Mouse (Mus musculus): Measurements from ENCODE around the gene Ulk4. TPM values are rescaled to one million over a fixed set of nuclear protein-coding genes. Genes with fewer than 3 reads are reported as not detected.
"Not testable (repeated sequence)": the region's sequence is repeated elsewhere in the genome, so short reads cannot be mapped to it uniquely, and the experiment has no call there.

The Ulk4 gene
- polyA plus RNA-seq, 1 experiment, result 7.4 TPM

DNA sequence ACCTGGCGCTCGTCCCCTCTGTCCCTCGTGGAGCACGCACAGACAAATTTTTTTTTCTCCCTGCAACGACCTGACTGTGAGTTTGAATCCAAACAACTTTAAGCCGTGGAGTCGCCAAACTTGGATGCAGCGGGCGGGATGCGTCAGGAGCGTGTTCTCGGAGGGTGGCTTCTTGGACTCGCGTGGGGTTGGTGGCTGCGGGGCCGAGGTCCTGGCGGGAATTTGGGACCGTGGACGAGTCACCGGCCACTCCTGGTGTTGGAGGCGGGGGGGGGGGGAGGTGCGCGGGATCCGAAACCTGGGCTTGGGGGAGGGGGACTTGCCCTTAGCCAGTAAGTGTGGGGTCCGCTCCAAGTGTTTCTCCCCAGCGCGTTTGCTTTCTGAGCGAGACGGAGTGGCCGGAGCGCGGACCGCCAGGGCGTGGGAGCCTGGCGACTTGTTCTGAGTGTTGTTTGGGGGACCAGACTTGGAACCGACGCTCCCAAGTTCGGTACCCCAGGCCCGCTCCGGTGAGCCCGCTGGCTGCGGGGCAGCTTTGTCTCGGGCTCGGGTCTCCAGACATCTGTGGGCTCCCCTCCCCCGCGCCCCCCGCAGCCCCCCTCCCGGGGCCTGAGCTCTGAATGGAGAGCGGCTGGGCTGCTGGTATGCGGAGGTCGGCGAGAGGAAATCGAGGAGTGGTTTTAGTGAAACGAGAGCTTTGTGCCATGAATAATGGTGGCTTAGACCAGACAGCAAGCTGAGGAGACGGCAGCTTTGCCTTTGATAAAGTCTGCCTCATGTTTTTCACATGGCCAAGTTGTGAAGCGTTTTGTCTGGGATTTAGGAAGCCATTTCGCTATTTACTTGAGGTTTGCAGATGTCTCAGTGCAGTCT is 342.9 kb downstream of the Ulk4 start:
- no peak for DNase-seq (ENCODE audit: low read depth)

DNA sequence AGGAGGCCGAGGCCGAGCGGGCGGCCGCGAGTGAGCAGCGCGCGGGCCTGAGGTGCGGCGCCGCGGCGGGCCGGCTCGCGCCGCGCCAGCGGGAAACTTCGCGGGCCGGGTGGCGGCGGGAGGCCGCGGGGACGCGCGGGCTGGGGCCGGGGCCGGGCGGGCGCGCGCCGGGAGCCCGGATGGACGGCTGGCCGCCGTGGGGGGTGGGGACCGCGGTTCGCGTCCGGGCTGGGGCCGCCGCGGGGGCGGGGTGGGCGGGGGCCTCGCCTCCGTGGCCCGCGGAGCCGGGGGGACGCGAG is 343.5 kb downstream of the Ulk4 start:
- no peak for DNase-seq (ENCODE audit: low read depth)

DNA sequence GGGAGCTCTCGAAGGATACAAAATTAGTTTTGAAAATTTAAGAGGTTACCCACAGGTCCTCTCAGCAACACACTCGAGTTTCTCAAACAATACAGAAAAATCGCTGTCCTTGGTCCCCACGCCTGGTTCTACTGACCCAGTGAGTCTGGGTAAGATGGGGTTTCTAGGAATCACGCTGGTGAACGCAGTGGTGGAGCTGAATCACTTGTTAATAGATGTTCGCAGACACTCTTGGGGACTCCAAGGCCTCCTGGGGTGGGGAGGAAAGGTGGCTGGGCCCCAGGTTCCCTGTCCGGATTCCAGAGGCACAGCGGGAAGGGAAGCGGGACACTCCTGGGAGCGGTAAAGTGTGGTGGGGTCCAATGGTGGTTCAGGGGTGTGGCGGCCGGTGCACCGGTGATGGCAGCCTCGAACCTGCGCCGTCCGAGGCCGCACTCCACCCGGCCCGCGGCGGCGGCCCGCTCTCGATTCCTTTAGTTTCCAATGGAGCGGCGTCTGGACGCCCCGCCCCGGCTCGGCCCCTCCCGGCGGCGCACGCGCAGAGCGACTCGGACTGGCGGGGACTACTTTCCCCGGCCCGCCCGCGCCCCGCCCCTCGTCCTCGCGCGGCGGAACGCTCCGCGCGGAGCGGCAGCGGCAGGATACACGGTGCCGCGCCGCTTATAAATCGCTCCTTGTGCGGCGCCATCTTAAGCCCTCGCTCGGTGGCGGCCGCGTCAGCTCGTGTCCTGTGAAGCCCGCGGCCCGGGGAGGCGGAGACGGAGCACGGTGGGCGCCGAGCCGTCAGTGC is 344.0 kb downstream of the Ulk4 start:
- no peak for DNase-seq (ENCODE audit: low read depth)

DNA sequence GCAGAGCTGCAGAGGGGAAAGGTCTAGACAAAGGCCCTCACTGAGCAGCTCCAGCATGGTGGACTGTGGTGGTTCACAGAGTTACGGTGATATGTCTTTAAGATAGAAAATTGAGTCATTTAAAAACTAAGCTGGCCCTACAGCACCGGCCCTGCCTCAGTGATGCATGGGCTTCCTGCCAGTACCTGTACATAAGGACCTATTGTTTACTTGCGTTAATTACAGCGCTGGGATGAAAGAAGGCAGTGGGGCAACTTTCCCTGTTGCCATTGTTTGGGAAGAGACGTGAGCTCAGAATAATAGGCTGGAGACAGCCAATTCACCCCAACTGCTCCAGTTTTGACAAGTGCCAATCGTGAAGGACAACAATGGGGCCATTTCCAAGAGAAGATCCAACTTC is 344.6 kb downstream of the Ulk4 start:
- no peak for DNase-seq (ENCODE audit: low read depth)

DNA sequence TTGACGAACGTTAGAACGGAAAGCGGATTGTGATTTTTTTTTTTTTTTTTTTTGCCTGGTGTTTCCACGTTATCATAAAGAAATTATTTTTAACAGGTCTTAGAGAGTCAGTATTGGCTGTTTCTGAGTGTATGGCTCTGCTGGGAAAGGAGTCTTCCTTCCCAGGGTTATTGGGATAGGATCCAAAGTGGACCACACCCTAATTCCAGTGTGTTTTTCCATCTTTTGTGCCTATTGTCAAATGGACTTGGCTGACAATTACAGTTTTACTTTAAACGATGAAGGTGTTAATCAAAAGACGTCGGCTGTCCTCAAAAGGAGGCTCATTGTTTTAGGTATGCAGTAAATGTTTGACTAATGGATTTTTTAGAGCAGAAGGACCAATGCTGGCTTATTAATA is 346.2 kb downstream of the Ulk4 start:
- DNase-seq (ENCODE audit: low read depth), result no peak

DNA sequence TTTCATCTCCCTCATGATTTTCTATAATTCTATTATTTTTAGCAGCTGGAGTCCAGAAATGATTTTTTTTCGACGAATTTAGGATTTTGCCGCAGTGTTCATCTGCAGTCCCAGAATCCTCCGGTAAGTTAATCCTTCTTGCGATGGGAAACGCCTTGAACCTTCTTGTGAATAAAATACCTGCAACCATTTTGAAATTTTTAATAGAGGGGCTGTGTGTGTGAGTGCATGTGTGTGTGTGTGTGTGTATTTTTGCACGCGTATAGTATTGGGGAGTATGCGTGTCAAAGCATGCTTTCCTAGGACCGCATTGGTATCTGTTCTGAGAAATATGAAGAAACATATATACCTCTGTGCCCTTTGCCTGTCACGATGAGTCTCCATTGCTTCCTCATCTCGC is 347.0 kb downstream of the Ulk4 start:
- no peak for DNase-seq (ENCODE audit: low read depth)

DNA sequence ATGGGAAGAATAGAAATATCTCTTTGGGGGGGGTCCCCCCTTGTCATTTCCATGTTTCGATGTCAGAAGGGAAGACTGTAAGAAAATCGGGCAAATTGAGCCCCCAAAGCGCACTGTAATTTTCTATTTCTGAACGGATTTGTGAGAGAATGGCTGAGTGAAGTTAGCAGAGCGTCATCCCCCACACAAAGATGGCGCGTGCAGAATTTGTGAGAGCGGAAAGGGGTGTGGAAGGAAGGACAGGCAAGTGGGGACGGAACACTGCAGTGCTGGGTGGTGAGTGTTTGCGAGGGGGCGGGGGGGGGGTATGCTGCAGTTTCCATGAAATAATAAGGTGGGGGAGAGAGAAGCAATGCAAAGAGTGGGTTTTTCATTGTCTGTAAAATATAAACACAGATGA is 347.9 kb downstream of the Ulk4 start, which contains the start of gene Ctnnb1:
Gene Ctnnb1, plus strand, starts transcription at position 136 of the 400 bp plus-strand sequence.
- DNase-seq (ENCODE audit: low read depth), result no peak

DNA sequence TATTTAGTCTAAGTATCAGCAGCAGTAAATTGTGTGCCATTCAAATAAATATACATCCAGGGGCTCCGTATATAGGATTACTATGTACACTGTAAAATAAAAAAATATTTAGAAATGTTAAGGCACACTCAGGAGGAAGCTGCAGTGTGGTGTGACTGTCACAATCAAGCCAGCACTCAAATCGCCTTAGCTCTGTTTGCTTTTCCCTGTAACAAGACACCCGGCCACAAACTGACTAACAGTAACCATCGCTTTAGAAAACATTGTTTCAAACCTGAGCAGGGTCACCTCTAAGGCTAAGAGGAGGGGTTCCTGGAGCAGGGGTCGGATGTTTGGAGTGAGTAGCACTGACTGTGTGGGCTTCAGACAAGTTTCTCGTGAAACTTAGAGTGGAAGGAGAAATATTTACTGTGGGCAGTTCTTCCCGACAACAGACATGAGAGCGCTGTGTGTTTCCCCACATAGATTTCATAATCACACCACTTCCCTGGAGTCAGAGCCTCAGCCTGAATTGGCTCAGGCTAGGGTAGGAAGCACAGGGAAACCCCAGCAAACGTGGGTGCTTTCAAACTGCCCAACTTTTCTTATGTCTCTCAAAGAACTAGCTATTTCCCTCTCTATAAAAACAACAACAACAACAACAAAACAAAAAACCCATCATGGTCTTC is 349.9 kb downstream of the Ulk4 start:
- DNase-seq (ENCODE audit: low read depth), result no peak

DNA sequence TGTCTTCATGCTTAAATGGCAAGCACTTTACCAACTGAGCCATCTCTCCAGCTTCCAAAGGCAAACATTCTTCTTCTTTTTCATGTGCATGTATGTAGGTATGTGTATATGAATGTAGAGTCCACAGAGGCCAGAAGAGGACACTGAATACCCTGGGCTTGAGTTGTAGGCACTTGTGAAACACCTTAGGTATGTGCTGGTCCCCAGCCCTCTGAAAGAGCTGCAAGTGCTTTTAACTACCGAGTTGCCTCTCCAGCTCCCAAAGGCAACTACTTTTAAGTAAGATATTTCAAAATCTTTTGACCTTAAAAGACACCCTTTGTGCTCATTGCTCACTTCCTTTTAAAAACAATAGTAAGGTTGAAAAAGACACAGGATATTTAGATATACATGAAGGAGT is 350.9 kb downstream of the Ulk4 start:
- no peak for DNase-seq (ENCODE audit: low read depth)

DNA sequence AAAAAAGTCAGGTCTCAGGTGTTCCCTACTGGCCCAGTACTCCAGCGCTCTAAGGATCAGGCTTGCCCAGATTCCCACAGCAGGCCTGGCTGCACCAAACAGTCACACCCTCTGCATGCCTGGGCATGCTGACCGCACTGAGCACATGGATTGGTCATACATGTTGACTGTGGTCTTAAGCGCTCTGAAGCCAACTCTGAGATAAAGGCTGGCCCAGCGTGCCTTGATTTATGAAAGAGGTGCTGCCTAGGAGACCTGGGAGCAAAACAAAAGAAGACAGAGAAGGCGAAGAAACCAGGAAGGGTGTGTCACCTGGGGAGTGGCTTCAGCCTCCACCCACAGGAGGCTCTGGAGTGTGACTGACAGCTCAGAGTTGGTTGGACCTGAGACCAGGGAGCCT is 357.9 kb downstream of the Ulk4 start:
- DNase-seq (ENCODE audit: low read depth), result no peak

DNA sequence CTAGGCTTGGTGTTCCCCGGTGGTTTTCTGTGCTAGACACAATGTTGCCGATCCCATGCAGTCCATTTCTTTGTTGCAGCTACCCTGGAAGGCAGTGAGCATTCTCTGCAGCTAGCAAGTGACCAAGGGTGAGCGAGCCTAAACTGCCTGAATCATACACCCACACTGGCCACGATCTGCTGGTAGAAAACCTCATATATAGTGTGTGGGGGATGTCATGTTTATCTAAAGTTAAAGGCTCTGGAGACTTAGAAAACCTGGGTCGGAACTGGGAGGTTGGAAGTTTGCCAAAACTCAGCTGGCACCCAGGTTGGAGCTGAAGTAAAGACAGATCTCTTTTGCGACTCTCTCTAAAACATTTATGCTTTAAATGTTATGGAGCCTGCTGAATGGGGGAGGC is 358.4 kb downstream of the Ulk4 start:
- DNase-seq (ENCODE audit: low read depth), result no peak

DNA sequence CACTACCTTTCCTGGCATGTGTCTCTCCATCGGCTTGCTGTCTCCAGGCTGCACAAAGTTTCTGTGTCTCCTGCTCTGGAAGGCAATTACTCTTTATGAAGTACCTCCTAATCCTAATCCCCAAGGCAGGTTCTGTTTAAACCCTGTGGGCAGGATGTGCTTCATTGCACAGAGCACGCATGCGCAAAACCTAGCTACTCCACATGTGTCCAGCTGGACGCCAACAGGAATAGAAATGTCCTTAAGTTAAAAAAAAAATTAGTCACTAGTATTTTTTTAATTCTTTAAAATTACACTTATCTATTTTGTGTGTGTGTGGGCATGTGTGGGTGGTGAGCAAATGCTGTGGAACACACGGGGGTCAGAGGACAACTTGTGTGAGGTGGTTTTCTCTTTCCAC is 358.8 kb downstream of the Ulk4 start:
- DNase-seq (ENCODE audit: low read depth), result no peak

DNA sequence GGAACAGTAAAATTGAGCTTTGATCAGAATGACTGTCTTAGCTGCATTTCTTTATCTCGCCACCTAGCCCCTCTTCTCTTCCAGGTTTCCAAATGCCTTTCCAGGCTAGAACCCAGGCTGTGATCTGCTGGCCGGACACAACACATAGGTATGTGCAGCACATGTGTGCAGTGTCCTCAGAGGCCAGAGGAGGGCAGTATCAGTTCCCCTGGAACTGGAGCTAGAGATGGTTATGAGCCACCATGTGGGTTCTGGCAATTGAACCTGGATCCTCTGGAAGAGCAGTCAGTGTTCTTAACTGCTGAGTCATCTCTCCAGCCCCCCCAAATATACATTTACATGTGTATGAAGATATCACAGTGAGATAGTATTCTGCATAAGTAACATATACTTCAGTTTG is 359.4 kb downstream of the Ulk4 start:
- DNase-seq (ENCODE audit: low read depth), result not testable (repeated sequence)

DNA sequence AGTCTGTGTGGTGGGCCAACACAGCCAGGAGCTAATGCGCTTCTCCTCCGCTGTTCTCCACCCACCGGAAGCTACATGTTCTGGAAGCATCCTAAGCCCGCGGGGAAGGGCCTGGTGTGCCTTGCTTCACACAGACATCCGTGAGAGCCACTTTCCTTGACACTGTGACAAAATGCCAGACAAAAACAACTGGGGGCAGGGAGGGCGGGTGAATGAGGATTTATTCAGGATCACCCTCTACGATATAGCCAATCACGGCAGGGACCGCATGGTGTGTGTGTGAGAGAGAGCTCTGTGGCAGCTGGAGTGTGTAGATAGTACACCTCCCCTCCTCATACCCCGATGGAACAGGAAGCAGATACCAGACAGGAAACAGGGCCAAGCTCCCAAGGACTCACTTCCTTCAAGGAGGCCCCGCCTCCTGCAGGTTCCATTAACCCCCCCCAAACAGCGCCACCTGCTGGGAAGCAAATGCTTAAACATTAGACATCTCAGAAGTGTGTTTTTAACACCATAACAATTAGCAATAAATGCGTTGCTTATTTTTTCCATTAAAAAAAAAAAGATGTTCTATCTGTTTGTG is 362.0 kb downstream of the Ulk4 start:
- DNase-seq (ENCODE audit: low read depth), result no peak

DNA sequence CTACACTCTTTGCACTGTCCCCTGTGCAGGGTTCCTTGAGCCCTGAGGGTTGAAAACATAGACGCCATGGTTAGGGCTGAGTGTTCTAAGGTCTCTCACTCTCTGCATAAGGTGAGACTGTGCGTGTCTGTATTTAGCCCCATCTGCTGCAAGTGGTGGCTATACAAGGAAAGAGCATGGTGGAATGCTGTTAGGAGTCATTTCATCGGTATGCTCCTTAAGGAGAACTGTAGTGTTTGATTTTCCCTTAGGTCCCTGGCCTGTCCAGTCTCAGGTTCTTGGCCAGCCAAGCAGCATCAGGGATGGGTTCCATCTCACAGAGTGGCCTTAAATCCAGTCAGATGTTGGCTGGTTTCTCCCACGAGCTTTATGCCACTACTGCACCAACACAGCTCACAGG is 362.6 kb downstream of the Ulk4 start:
- DNase-seq (ENCODE audit: low read depth), result no peak

DNA sequence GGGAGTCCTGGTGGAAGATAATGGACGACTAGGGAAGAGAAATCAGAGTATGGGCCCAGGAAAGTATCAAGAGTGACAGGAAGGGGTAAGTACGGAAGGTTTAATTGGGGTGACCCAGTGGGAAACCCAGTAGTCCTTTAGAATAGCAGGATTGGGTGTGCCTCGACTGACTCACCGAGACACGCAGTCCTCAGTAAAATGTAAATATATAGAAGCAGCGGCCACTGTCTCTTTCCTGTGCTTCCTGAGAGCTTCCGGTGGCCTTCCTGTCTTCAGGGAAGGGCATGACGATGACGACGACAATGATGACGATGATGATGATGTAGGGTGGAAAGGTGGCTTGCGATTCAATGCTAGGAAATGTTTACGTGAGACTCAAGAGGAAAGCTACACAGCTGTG is 363.8 kb downstream of the Ulk4 start:
- no peak for DNase-seq (ENCODE audit: low read depth)

DNA sequence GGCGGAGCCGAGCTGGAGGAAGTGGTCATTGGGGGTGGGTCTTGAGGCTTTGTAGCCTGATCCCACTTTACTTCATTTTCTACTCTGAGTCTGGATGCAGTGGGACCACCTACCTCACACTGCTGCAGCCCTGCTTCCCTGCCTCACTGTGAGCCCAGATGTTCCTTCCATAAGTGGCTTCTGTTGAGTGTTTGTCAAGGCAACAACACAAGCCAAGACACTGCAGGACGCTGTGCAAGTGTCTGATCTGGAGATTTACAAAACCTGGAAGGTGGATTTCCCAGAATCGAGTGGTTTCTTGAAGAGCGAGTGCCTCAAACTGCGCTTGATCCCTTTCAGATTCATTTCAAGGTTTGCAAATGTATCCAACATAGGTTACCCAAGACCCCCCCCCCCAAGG is 368.5 kb downstream of the Ulk4 start:
- no peak for DNase-seq (ENCODE audit: low read depth)

Other genes with a start within 250 kb of the Ulk4 start
- 79.9 and 96.9 TPM in 2 replicates for gene Trak1, start 20.3 kb upstream of the Ulk4 start, polyA plus RNA-seq (2012; rRNA removed)
- 1.7 and 1.9 TPM in 2 replicates for gene Cck, start 218.5 kb upstream of the Ulk4 start, polyA plus RNA-seq (2012; rRNA removed)

Measured in gonadal fat pad, adult 2 months (tissue).